Mouse (Mus musculus): Measurements from ENCODE around the gene Nipbl.

DNA sequence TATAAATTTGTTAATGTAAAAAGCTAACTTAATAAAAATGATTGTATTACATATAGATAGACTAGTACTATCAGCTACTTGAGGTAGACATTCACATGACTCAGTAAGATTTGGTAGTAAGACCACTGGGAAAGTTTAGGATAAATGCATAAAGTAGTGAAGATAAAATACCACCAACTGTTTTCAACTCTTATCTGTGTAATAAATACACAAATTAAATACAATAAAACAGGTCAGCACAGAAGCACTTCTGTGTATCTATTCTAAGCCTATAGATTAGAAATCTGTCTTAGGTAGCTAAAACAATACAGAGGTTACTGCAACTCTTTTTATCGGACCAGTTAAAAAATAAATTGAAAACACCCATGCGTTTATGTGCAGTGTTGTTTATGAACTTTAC is 119.4 kb downstream of the Nipbl start:
- TF ChIP-seq CTCF (IDR thresholded peaks at IDR 0.05; ENCODE audit: low read depth, low read length) (no peak), POLR2A (IDR thresholded peaks at IDR 0.05; ENCODE audit: borderline replicate concordance, low read depth, low read length) (no peak)
